Mouse (Mus musculus) cerebral cortex, adult 2 months (tissue): ENCODE data around the gene Camk2n2.

Source experiments
- WGBS: fragments of 180-500 bp; shearing (Covaris S2); methylation state at CpG from one replicate; pipeline ENCODE4 v1.1.7; 2018; 5-methylcytosine and 5-hydroxymethylcytosine counted together

Camk2n2 gene

DNA sequence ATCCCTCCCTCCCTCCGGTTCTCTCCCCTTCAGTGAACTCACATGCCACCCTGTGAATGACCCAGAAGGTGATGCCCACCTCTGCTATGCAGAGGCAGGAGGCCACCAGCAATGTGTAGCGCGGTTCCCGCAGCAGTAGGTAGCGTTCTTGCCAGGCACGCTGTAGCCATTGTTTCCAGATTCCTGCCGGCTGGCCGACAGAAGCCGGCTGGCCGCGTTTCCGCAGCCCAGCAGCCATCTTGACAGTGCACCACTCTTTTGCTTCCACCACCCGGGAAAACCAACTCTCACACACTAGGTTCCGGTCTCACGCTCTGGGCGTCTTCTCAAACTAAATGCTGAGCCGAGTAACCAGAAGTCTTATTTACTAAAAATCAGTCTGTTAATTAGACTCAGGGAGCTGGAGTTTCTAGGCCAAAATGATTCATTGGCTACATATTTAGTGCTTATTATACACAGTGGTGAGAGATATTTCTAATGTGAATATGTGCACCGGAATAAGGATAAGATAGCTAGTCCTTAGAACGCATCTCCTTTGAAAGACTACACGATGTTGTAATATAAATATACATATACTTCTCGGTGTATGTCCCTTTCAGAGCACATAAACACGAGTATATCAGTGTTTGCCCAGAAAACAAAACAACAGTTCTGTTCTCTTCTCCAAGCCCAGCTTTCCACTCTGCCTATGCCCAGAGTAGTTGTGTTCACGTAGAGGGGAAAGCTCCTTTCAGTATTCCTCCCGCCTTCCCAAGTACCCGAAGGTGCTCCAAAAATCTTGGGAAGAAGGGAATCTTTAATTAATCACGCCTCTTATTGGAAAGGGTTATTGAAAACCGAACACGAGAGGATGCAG is 10.4 kb downstream of the Camk2n2 start:
- WGBS: under 1% methylated on average over 28 of the region's 28 CpGs

DNA sequence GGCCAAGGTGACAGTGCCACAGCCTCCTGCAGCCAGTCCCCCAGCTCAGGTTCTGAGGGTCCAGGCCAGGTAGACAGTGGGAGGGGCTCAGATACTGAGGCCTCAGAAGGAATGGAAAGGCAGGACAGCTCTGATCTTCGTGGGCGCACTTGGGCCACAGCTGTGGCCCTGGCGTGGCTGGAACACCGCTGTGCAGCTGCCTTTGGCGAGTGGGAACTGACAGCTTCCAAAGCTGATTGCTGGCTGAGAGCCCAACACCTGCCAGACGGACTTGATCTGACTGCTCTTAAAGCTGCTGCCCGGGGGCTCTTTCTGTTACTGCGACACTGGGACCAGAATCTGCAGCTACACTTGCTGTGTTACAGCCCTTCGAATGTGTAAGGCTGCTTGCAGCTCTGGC is 16.4 kb downstream of the Camk2n2 start:
- WGBS: 52% methylated on average over 9 of the region's 9 CpGs

- WGBS: 51% methylated on average over 5 of the region's 5 CpGs
Measured at GRCm38 (mm10) chr16:20600511-20600910, 20.6 kb downstream of the Camk2n2 start.

DNA sequence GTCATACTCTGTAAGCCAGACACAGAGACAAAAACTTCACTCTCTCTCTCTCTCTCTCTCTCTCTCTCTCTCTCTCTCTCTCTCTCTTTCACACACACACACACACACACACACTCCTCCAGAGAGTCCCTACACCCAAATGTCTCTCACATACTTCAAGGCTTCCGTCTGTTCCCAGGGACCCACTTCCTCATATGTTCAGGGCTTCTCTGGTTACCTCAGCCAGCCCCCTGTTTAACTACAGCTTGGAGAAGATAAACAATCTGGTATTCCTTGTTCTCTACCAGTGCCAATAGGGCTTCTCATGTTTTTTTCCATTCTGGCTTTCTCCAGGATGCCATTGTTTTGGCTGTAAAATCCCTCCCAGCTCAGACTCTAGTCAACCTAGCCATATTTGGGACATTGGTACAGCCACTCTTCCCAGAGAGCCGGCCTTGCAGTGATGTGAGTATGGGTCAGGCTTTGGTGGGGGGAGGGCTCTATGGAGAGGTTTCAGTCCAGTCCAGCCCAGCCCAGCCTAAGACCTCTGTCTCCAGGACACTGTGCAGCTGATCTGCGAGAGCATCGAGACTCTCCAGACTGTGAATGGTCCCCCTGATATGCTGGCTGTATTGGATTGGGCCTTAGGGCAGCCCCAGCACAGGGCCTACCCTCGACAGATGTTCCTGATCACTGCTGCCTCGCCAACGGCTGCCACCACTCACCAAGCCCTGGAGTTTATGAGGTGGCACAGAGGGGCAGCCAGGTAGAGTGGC is 24.2 kb downstream of the Camk2n2 start:
- WGBS: 72% methylated on average over 7 of the region's 7 CpGs

DNA sequence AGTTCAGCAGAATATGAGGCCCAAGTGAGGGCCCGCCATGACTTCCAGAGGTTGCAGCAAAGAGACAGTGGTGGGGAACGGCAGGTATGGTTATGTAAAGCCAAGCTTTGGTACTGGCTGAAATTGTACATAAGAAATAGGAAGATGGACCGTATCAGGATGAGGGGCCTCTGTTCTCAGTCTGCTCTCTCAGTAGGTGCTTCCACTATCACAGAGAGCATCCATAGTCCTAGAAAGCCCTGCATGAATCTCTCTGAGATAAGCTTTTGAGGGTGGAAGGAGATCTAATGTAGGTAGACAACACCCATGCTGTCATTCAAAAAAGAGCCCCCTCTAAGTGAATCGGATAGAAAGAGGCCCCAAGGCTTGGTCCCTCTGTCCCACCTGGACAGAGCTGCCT is 25.4 kb downstream of the Camk2n2 start:
- 89% methylated on average over 4 of the region's 4 CpGs for WGBS

GRCm38 (mm10) chr16:20595060-20595673 is 25.9 kb downstream of the Camk2n2 start:
- 90% methylated on average over 7 of the region's 7 CpGs for WGBS

- WGBS: 33% methylated on average over 48 of the region's 48 CpGs
Measured at GRCm38 (mm10) chr16:20591076-20591705, 29.9 kb downstream of the Camk2n2 start.

GRCm38 (mm10) chr16:20590680-20591038 is 30.4 kb downstream of the Camk2n2 start:
- WGBS: 8% methylated on average over 17 of the region's 17 CpGs

DNA sequence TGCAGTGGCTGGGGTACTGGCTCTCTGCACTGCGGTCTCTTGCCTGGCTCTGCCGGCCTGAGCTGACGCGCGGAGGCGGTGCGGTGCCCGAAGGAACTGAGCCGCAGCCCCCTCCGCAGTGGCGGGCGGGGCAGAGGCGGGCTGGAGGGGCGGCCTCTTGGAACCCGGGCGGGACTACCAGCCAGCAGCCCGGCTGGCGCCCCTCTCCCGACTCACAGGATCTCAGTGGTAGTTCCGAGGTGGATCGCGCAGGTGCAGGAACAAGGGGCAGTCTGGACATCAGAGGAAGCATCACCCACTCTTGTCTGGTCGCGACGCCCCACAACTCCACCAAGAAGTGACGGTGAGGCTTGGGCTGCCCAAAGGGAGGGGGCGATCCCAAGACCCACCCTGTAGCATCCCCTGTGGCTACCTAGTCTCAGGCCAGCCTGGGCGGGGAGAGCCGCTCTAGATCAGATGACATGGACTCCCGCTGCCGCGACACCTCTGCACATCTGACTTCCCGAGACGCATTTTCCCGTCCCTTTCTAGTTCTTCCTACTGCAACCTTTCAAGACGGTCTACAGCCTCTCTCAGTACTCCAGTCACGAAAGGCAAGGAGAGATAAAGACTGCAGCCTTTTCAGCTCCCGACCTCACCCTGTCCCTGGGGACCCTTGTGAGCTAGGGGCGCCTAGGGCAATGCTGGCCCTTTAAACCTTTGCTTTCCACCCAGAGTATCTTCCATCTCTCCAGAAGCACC is 31.0 kb downstream of the Camk2n2 start:
- WGBS: under 1% methylated on average over 39 of the region's 39 CpGs

GRCm38 (mm10) chr16:20589366-20589938 is 31.6 kb downstream of the Camk2n2 start, which contains the start of gene Vwa5b2:
Gene Vwa5b2, plus strand, starts transcription at chr16:20589471.
- under 1% methylated on average over 24 of the region's 24 CpGs for WGBS
